Mouse (Mus musculus) liver, postnatal 0 days (tissue): ENCODE data around the gene Ttll1.

Experiments
- CTCF ChIP-seq: sonication (generic); IDR thresholded peaks from 2 replicates; pipeline ENCODE4 v1.5.1; 2016; ENCODE audit warnings: antibody characterized with exemption, low read depth
- EP300 ChIP-seq: IDR thresholded peaks from 2 replicates; pipeline ENCODE4 v1.6.1; 2016; ENCODE audit warnings: antibody characterized with exemption, low read depth, mild to moderate bottlenecking

- TF ChIP-seq CTCF: no peak
- TF ChIP-seq EP300: no peak
Measured at GRCm38 (mm10) chr15:83494572-83494920, 16.1 kb downstream of the Ttll1 start.
